In the genomic region with DNA sequence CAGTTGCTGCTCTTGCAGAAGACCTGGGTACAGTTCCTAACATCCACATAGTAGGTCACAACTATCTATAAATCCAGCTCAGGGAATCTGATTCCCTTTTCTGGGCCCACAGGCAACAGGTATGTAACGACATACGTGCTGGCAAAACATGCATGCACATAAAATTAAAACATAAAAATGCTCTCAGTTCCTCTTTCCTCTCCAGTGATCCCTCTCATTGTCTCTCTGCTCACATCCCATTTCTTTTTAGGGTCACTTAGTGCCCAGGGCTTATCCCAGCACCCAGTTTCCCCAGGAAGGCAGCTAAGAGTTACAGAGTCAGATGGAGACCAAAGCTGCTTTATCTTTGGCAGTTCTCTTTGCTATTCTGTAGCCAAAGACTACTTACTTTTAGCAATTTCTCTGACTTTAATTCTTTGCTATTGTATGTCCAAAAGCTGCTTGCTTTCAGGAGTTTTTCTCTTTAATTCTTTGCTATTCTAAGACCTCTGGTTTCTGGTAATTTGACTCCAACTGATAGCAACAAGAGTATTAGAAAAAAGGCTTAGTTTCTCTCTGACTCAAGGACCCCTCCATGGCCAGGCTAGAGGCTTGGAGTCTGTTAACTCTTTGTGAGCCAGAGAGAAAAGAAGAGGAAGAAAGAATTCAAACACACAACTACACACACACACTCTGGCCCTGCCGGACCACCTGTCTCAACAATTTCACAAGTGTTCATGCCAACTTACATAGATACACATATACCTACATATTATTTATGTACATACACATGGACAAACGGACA, we compare ENCODE assay signal across 10 mouse cellular contexts. TPM values are rescaled to one million over a fixed set of nuclear protein-coding genes. Genes with fewer than 3 reads are reported as not detected.
DNase-seq lines count a peak whose midpoint lies in the region; ATAC-seq lines count a peak whose summit lies in the region.
"Had no signal": no experiment of that assay in that cellular context is flagged by ENCODE, and none has a peak within 500 bp of the region (broad histone marks: within the 10 kb centered on the region; RNA-seq: fewer than 3 reads in every experiment).

No protein-coding gene starts in this region.

- peak overlapping the region; percentile 20; the same call in 1 of the 2 replicates for H3K27ac ChIP-seq in kidney, embryonic 14.5 days (ENCODE audit: low read depth, low read length)
- peak overlapping the region; percentile 91 for H3K27ac ChIP-seq in embryonic facial prominence, embryonic 10.5 days (replicated peaks)
- no peak overlapping the region for H3K27ac ChIP-seq in intestine, embryonic 14.5 days (ENCODE audit: low read depth)
- no peak overlapping the region for H3K27ac ChIP-seq in midbrain, embryonic 16.5 days (ENCODE audit: low read length)

- H3K4me3 ChIP-seq in kidney, embryonic 14.5 days (ENCODE audit: low read length), result peak overlapping the region; percentile 92
- H3K4me3 ChIP-seq in embryonic facial prominence, embryonic 10.5 days, result peak overlapping the region; percentile 77
- peak overlapping the region; percentile 88 for H3K4me3 ChIP-seq in intestine, embryonic 14.5 days (ENCODE audit: low read depth, low read length)
- no peak overlapping the region for H3K4me3 ChIP-seq in midbrain, embryonic 16.5 days (ENCODE audit: low read depth, low read length)

- no peak for ATAC-seq in kidney, embryonic 14.5 days (ENCODE audit: low FRiP score, low TSS enrichment)
- ATAC-seq in intestine, embryonic 14.5 days (replicated peaks; ENCODE audit: low FRiP score, low TSS enrichment, low read depth), result no peak
- no peak for ATAC-seq in midbrain, embryonic 16.5 days

- H3K9me3 ChIP-seq in kidney, embryonic 14.5 days (ENCODE audit: control insufficient read depth, low read length), result no peaks in the 10 kb centered on the region
- H3K9me3 ChIP-seq in embryonic facial prominence, embryonic 10.5 days, result no peaks in the 10 kb centered on the region
- H3K9me3 ChIP-seq in intestine, embryonic 14.5 days (ENCODE audit: control insufficient read depth, low read length), result no peaks in the 10 kb centered on the region
- no peaks in the 10 kb centered on the region for H3K9me3 ChIP-seq in midbrain, embryonic 16.5 days (replicated peaks; ENCODE audit: control insufficient read depth, low read length, poor library complexity, severe bottlenecking)
- H3K9me3 ChIP-seq: G1E had no signal

- DNase-seq in kidney, adult 11 months, result no peak
- DNase-seq in embryonic facial prominence, embryonic 10.5 days (ENCODE audit: low spot score), result no peak
- DNase-seq in intestine, embryonic 14.5 days (ENCODE audit: low spot score), result no peak
- DNase-seq in left cerebral cortex, adult 8-10 months (ENCODE audit: low spot score in 2 of 2), result no peak
- DNase-seq in urinary bladder, postnatal 25 days (ENCODE audit: low spot score), result no peak
- DNase-seq in urinary bladder, postnatal 10 days (ENCODE audit: low spot score), result no peak
- DNase-seq: cerebellum, adult 11-12 months had no signal

- H3K4me2 ChIP-seq in kidney, embryonic 14.5 days (replicated peaks; ENCODE audit: low read depth, low read length), result peak overlapping the region; percentile 60
- peak overlapping the region; percentile 78 for H3K4me2 ChIP-seq in intestine, embryonic 14.5 days (ENCODE audit: low read length)
- peak overlapping the region; percentile 77; the same call in 1 of the 2 replicates for H3K4me2 ChIP-seq in midbrain, embryonic 16.5 days (ENCODE audit: low read length)

- no peaks in the 10 kb centered on the region for H3K27me3 ChIP-seq in kidney, embryonic 14.5 days (ENCODE audit: control insufficient read depth, insufficient read depth, low read length)
- no peaks in the 10 kb centered on the region for H3K27me3 ChIP-seq in embryonic facial prominence, embryonic 10.5 days (replicated peaks; ENCODE audit: low read depth, poor library complexity, severe bottlenecking)
- H3K27me3 ChIP-seq in intestine, embryonic 14.5 days (replicated peaks; ENCODE audit: control insufficient read depth, insufficient read depth, low read length), result no peaks in the 10 kb centered on the region
- H3K27me3 ChIP-seq in midbrain, embryonic 16.5 days (ENCODE audit: control insufficient read depth, insufficient read depth, low read depth, low read length), result no peaks in the 10 kb centered on the region

- H3K9ac ChIP-seq in kidney, embryonic 14.5 days (ENCODE audit: low read depth, low read length), result peak overlapping the region; percentile 56; the same call in 1 of the 2 replicates
- H3K9ac ChIP-seq in intestine, embryonic 14.5 days (ENCODE audit: low read length), result peak overlapping the region; percentile 45
- H3K9ac ChIP-seq in midbrain, embryonic 16.5 days (ENCODE audit: low read depth, low read length), result no peak overlapping the region

- WGBS in kidney, embryonic 14.5 days, result 28% methylated on average over 4 of the region's 4 CpGs
- 30% methylated on average over 4 of the region's 4 CpGs for WGBS in embryonic facial prominence, embryonic 10.5 days
- WGBS in intestine, embryonic 14.5 days, result 33% methylated on average over 4 of the region's 4 CpGs
- 16% methylated on average over 4 of the region's 4 CpGs for WGBS in midbrain, embryonic 16.5 days

- peaks cover 15% of the 10 kb centered on the region for H3K4me1 ChIP-seq in kidney, embryonic 14.5 days (ENCODE audit: control insufficient read depth, insufficient read depth, low read length)
- peaks cover 40% of the 10 kb centered on the region for H3K4me1 ChIP-seq in embryonic facial prominence, embryonic 10.5 days
- H3K4me1 ChIP-seq in intestine, embryonic 14.5 days (replicated peaks; ENCODE audit: control insufficient read depth, insufficient read depth, low read length), result peaks cover 29% of the 10 kb centered on the region
- H3K4me1 ChIP-seq in midbrain, embryonic 16.5 days (ENCODE audit: control insufficient read depth, insufficient read depth, low read length), result peaks cover 11% of the 10 kb centered on the region

- peaks cover 13% of the 10 kb centered on the region; the same call in 1 of the 2 replicates for H3K36me3 ChIP-seq in kidney, embryonic 14.5 days (ENCODE audit: control insufficient read depth, insufficient read depth, low read length)
- peaks cover 18% of the 10 kb centered on the region for H3K36me3 ChIP-seq in embryonic facial prominence, embryonic 10.5 days (replicated peaks)
- peaks cover 16% of the 10 kb centered on the region for H3K36me3 ChIP-seq in intestine, embryonic 14.5 days (ENCODE audit: control insufficient read depth, insufficient read depth, low read length)
- no peaks in the 10 kb centered on the region for H3K36me3 ChIP-seq in midbrain, embryonic 16.5 days (ENCODE audit: control insufficient read depth, insufficient read depth, low read length)

RNA-seq across cellular contexts. Expression of gene Cenpf, which starts 1.4 kb away (rescaled TPM):
- 87.3 and 98.8 TPM in 2 replicates for polyA plus RNA-seq in kidney, embryonic 14.5 days (2014; fragmentation: Nextera tagmentation; extraction: Ambion mirVana)
- polyA plus RNA-seq in embryonic facial prominence, embryonic 10.5 days (2016; fragmentation: Nextera tagmentation; extraction: Ambion mirVana), result 108 and 110 TPM in 2 replicates
- 70.6 and 80.3 TPM in 2 replicates for polyA plus RNA-seq in intestine, embryonic 14.5 days (2014; fragmentation: Nextera tagmentation; extraction: Ambion mirVana)
- 10.1 and 11.2 TPM in 2 replicates for polyA plus RNA-seq in midbrain, embryonic 16.5 days (2015; fragmentation: Nextera tagmentation; extraction: Ambion mirVana)
- 1 to 10 TPM in 1 of 4 experiments, under 1 TPM in 3; 0.40 to 1.0 (median 0.46) TPM for total RNA-seq in left cerebral cortex, adult 8-10 months (2022)

RNA-seq across cellular contexts. Expression of gene Ptpn14, which starts 38.8 kb away (rescaled TPM):
- 13.3 and 21.1 TPM in 2 replicates for polyA plus RNA-seq in kidney, embryonic 14.5 days (2014; fragmentation: Nextera tagmentation; extraction: Ambion mirVana)
- polyA plus RNA-seq in embryonic facial prominence, embryonic 10.5 days (2016; fragmentation: Nextera tagmentation; extraction: Ambion mirVana), result 6.7 TPM in 2 replicates
- 7.9 and 9.1 TPM in 2 replicates for polyA plus RNA-seq in intestine, embryonic 14.5 days (2014; fragmentation: Nextera tagmentation; extraction: Ambion mirVana)
- 1.0 and 1.2 TPM in 2 replicates for polyA plus RNA-seq in midbrain, embryonic 16.5 days (2015; fragmentation: Nextera tagmentation; extraction: Ambion mirVana)
- 10 to 100 TPM; 10.0 to 12.9 (median 10.2) TPM for total RNA-seq in left cerebral cortex, adult 8-10 months (2022)
- polyA plus RNA-seq: G1E had no signal

Comparison
In these comparisons a context has a peak if more than half of its experiments do, and no peak if none do; other contexts are left out.
1. H3K27ac ChIP-seq: peak in kidney, embryonic 14.5 days (single experiment) and embryonic facial prominence, embryonic 10.5 days (single experiment); none in intestine, embryonic 14.5 days (single experiment) and midbrain, embryonic 16.5 days (single experiment).
2. Peak in every context shown above with its lines, with median percentiles within 50 percentile points of each other: H3K4me2 ChIP-seq.